Mouse (Mus musculus): ENCODE measurements around the gene Timp3.

Timp3 gene

DNA sequence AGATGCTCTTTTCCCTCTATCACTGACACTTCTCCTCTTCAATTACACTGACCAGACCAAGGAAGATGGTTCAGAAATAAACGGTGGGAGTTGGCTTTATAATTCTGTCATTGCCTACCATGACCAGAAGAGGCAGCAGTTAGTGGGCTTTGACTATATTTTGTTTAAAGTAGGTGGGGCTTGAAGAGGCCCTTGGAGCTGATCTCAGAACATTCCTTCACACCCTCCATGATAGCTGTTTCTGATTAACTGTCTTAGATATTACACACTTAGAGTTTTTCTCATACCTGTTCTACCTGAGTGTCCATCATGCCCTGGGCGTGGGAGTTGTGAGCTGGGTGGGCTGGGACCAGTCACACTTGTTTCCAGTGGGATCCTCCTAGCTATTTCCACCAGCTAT is 28.5 kb downstream of the Timp3 start:
- no peak for DNase-seq (ENCODE audit: low read depth, low spot score)

DNA sequence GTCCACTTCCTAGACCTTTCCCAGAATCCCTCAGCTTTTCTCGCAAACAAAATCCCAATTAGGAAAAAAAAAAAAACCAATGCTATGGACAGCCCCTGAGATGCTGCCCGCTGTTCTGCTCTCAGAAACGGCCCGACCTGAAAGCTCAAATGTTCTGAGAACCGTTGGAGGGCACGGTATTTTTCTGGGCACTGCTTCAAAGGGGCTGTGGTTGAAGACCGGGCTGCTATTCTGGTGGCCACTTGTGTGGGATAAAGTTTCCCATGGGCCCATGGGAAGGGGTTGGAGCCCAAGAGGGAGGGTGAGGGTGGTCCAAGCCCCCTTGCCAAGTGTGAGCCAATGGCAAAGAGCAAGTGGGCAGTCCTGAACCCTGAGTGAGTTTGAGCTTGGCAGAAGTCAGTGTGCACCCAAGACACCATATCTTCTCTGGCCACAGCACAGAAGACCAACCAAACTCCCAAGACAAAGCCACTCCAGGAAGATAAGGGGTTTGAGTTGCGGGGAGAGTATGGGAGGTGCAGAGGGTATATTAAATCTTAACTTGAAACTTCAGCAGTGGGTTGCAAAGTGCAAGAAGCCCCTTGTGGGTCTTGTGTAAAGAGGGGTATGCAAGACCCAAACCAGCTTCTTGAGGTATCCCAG is 29.2 kb downstream of the Timp3 start:
- no peak for DNase-seq (ENCODE audit: low read depth, low spot score)

DNA sequence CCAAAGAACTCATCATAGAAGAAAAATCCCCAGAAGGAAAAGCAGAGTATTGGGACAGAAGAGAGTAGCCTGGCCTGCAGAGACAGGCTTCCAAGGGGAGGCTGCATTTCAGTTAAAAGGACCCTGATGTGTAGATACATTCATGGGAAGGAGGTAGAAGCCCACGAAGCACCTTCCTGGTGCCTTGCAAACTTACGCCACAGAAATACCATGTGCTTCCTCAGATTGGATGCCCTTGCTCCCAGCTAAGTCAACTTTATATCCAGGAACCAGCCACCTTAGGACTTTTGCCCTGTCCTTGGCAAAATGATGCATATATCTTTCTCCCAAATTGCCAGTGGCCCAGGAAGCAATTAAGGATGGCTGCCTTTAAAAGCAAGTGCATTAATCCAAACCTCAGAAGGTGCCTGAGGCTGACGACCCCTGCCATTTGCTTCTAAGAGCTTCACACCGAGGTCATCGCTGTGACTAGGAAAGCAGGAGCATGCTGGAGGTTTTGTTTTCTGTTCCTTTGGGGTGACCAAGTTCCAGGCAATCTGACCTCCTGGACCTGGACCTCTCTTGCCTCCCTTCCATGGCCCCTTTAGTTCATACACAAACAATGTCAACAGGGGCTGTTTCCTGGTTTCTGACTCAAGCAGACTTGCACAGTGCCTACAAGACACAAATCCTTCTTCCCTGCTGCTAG is 31.0 kb downstream of the Timp3 start:
- DNase-seq (ENCODE audit: low read depth, low spot score) = no peak

DNA sequence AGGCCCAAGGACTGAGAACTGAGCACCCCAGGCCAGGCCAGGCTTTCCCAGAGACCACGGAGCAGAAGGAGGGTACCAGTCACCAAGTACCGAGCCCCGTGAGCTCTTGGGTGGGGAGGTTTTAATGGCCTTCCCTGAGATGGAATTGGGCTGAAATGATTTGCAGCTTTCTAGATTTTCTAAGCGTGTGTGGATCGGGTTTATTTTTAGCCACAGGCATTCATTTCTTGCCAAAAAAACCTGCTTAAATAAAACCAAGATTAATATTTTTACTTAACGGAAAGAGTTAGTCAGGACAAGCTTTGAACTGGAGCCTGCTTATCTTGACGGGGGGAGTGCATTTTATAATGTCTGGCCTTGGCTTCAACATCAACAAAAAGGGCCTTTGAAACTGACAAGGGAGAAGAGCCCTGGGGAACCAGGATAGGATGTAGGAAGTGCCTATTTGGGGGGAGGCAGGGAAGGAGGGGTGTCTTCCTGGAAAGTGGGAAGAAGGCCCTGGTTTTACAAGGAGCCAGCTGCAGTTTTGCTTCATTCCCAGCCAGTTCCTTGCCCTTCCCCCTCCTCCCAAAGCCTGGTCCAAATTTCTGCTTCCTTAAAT is 31.6 kb downstream of the Timp3 start:
- no peak for DNase-seq (ENCODE audit: low read depth, low spot score)

DNA sequence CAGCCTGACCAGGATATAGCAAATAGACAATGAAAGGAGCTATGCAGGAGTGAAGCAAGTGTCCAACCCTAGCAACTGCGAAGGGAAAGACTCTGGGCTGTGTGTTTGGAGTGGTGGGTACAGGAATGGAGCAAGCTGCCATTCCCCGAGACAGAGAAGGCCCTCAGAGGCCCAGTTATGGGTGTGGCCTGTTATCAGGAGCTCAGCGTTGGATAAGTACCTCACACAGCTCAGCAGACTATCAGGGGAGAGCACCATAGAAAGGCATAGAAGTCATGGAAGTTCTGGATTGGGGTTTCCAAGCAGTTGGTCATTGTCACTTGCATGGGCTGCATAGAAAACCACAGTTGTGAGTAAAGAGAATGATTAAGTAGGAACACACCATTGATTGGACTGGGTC is 32.8 kb downstream of the Timp3 start:
- DNase-seq (ENCODE audit: low read depth, low spot score) = no peak

DNA sequence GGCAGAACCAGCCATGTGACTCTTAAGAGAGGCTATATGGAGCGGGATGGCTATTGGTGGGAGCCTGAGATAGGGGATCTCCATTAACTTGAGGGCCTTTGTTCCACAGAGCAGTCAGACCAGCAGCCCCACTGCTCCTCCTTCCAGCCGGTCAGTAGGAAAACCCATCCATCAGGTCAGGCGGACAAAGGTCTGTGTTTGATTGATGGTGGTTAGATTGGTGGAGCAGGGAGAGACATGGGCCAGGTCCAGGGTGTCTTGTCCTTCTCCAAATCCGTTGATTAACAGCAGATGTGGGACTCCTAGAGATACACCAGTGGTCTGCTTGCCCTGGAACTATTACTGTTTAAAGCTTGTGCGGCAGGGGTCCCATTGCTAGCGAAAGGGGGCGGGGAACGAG is 34.4 kb downstream of the Timp3 start:
- no peak for DNase-seq (ENCODE audit: low read depth, low spot score)

DNA sequence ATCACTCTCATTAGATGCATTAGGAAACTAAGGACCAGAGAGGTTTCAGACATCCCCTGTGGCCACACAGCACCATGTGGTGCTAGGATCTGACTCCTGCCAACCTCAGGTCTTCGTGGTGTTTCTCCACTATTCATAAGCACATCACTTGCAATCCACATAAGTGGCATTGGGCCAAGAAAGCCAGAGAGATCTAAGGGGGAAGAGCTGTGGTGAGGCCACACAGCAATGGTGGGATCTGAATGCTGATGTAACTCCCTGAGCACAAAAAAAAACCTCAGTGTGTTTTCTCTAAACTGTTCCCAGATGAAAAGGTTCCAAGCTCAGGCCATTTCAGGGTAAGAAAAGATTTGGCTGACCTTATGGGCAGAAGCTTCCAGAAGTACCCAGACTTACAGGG is 36.3 kb downstream of the Timp3 start:
- DNase-seq (ENCODE audit: low read depth, low spot score) = no peak

DNA sequence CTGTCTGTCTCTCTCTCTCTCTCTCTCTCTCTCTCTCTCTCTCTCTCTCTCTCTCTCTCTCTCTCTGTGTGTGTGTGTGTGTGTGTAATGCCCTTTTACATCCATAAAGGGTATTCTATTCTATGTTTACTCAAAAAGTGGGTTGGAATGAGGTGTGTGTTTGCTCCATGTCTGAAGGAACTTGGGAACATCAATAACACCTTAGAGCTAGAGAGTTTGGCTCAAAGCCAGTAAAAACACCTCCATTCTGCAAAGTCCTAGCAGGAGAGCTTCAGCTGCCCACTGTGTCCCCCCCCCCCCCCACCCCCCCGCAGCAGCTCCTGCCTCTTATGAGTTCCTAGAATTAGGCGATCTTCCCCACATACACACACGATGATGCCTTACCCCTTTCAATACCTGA is 37.1 kb downstream of the Timp3 start:
- DNase-seq (ENCODE audit: low read depth, low spot score) = no peak

DNA sequence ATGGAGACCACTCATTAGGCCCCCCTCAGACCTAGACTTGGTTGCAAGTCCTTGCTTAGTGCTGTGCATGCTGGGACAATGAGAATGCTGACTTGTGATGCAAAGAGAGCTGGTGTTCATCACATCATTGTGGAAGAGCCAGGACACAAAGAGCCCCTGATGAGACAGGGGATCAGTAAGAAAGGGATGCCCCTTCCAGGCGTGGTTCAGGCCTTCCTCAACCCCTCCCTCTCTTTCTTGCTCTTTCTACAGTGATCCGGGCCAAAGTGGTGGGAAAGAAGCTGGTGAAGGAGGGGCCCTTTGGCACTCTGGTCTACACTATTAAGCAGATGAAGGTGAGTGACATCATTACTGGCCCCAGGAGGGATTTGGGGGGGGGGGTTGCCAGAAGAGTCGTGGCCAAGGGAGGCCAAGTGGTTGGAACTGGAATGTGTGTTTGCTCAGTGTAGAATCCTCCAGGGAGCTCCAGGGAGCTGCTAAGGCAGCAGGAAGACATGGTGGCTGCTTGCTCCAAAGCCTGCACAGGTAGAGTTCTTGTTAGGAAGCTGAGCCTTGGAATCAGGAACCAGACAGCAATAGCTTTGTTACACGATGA is 38.0 kb downstream of the Timp3 start:
- no peak for DNase-seq (ENCODE audit: low read depth, low spot score)

DNA sequence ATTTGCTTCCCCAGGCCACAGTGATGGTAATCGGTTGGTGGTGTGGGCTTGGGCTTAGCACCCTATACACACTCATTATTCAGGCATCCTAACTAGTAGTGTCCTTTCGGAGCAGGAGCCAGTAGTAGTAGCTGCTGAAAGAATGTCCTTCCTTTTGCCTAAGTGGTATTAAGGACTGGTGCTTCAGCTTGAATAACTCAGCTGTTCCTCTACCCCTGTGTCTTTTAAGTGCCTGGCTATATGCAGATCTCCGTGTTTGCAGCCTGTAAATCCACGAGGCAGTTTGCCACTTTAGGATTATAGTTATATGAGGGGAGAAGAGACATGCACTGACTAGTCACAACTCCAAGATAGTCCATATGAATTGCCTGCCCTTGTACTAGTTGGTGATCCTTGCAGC is 38.9 kb downstream of the Timp3 start:
- DNase-seq (ENCODE audit: low read depth, low spot score) = no peak

DNA sequence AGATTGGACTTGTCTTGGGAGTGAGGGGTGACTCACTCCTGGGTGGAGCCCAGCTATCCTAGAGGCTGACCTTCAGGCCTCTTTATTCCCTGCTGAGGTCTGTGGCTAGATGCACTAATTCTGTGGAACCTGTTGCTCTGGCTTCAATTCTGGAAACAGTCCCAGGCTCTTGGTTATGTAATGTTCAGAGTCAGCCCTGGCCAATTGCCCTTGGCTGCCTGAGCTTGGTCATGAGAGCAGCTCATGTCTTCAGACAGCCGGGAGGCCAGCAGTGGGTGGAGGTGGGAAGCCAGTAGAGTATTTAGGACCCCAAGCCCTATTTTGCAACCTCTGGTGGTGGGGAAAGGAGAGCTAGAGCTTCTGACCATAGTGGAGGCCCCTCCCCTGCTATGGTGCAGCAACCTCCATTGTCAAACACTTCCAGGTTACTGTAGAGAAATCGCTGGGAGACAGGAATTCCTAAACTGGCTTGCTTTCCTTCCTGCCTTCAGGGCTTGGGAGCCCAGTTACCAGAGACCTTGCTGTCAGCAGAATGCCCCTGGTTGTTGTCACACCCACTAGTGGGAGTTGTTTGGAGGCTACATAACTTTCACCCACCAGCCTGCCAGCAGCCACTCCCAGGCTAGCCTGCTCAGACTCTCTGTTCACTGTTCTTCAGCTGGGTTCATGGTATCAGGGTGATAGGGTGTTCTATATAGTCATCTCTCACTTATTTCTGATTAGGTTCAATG is 39.6 kb downstream of the Timp3 start:
- DNase-seq (ENCODE audit: low read depth, low spot score) = no peak

DNA sequence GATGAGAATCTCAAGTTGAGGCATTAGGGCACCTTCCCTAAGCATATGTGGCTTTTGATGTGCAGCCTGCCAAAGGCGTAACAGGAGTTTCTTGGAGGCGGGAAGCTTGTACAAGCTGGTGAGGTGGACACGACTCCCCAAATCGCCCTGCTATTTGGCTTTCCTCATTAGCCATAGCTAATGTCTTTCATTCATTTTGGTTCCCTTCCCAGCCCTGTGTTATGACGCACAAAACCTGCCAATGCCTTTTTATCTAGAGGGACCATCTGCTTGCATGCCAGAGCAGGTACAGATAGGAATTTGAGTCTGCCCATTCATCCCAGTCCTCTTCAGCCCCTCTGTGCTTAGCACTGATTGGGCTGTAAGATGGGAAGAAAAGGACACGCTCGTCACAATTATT is 40.2 kb downstream of the Timp3 start:
- no peak for DNase-seq (ENCODE audit: low read depth, low spot score)

DNA sequence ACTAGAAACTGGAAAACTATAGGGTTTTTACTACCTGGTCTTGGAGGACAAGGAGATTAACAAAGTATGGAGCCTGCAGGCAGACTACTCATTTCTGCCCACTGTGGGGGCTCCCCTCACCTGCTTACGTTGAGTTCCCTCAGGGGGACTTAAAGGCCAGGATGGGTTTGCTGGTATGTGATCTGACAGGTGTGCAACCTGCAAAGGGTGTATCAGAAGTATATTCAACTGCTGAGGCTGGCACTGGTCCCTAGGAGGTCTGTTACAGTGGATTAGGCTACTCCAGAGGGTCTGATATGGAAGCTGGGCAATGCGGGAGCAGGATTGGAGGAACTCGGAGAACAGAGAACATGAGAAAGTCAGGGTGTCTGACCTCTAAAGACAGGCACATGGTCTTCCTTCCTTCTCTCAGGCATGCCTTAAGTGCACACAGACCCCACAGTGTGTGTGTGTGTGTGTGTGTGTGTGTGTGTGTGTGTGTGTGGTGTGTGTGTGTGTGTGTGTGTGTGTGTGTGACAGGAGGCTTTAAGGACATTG is 40.9 kb downstream of the Timp3 start:
- DNase-seq (ENCODE audit: low read depth, low spot score) = no peak

DNA sequence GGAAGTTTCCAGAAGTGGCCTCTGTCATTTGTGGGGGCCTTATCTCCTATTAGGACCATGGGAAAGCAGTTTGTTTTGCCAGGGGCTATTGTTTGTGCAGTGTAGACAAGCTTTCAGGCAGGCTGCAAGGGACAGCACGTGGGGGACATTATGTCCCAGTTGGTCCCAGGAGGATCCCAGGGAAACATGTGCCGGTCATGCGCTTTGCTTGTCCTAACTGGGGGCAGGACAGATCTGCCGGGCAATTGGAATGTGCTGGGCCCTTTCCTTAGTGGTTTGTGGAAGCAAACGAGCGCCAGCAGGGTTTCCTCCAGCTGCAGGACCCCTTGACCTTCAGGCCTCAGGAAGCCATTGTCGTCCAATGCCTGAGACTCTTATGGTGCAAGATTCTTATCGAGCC is 41.4 kb downstream of the Timp3 start:
- DNase-seq (ENCODE audit: low read depth, low spot score) = no peak

DNA sequence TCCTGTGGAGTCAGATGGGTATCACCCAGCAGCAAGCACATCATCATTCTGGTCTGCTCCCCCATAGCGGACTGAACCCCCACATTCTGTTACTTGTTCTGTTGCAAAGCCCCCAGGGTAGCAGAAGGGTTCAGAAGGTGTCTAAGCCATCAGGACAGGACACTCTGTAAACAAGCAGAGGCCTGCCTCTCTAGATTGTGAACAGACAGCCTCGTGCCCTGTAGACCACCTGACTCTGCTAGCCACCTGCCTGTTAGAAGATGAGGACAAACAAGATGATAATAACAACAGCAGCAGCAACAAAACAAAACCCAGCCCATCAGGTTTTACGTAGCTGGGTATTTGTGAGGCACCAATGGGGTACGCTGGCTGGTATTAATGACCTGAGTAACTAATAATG is 42.0 kb downstream of the Timp3 start:
- DNase-seq (ENCODE audit: low read depth, low spot score) = no peak

DNA sequence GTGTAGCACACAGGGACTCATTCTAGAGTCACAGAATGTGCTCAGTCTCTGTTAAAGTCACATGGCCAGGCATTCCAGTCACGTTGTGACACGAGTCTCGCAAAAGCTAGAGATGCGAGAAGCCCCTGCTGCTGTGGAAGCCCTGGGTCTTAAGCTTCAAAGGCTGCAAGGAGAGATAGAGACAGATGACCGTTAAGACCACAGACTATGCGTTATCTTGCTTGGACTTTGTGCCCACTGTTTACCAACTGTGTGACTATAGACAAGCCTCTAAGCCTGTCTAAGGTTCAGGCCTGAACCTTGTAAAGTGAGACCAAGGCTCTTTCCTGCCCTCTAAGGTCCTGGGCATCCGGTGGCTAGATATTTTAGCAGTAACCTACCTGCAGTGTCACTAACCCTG is 42.5 kb downstream of the Timp3 start:
- no peak for DNase-seq (ENCODE audit: low read depth, low spot score)

DNA sequence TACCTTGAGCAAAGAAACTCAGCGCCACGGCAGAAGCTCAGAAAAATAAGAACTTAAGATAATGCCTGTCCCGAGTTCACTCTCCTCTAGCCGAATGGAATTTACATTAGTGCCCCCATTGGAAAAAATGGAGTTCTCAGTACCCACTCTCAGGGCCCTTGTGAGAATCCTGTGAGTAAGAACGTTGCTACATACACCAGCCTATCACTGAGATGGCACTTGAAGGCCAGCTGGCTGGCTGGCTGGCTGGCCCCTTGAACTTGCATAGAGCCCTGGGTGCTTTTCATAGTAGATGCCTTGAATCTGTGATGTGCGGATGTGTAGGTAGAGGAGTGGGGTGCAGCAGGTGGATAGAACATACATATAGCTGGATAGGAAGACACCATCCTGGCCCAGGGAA is 43.2 kb downstream of the Timp3 start:
- DNase-seq (ENCODE audit: low read depth, low spot score) = no peak

DNA sequence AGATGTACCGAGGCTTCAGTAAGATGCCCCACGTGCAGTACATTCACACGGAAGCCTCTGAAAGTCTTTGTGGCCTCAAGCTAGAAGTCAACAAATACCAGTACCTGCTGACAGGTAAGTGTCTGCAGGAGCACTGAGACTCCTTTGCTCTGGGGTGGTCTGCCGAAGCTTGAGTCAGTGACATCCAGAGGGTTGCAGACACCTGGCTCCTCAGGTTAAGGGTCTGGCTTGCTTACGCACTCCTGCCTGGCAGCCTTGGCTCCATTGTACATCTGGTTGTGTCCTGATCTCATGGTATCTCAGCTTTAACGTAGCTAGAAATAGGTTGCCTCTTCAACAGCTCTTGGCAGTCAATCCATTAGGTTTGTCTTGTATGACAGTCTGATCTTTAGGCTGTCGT is 43.8 kb downstream of the Timp3 start:
- no peak for DNase-seq (ENCODE audit: low read depth, low spot score)

DNA sequence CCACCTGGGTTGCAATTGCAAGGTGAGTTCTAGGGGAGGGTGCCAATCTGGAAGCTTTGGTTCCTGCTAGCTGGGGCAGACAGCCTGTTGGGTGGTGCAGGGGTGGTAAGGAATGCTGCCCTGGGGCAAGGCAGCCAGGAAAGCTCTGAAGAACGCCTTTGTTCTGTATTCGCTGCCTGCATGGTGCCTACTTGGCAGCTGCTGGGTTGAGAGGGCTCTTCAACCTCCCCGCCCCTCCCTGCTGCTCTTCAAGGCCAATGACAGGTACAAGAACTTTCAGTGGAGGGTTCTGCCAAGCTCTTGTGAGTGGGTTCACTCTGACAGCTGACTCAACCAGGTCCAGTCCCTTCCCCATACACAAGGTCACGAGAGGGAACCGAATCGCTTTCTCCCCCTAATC is 44.5 kb downstream of the Timp3 start:
- no peak for DNase-seq (ENCODE audit: low read depth, low spot score)

DNA sequence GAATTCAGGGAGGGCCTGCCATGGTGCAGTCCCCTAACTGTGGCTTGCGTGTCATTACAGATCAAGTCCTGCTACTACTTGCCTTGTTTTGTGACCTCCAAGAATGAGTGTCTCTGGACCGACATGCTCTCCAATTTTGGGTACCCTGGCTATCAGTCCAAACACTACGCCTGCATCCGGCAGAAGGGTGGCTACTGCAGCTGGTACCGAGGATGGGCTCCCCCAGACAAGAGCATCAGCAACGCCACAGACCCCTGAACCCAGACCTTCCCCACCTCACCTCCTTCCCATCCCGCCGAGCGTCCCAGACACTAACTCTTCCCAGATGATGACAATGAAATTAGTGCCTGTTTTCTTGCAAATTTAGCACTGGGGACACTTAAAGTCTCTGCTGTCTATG is 45.5 kb downstream of the Timp3 start:
- DNase-seq (ENCODE audit: low read depth, low spot score) = no peak

DNA sequence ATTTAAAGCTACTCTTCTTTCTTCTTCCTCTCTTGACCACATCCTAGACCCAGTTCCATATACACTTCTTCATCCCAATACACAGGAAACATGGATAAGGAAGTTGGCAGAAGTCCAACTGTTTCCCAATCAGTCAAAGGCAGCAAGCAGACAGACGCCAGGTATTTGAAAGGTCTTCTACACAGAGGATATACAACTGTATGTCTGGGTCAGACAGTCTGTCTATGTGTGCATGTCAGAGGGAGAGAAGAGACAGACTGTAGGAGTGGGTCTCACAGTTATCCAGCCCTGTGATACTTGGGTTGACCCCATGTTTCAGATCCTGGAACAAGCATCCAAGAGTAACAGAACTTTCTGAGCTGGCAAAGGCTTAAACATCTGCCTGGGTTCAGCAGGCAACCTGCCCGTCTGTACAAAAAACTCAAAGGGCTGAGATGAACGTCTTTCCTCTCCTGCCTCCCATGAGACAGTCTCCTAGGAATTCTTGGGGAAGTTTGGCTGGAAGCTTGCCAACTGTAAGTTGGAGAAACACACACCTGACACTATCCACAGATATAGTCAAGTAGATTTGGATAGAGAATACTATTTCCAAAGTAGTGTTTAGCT is 46.2 kb downstream of the Timp3 start:
- DNase-seq (ENCODE audit: low read depth, low spot score) = no peak

DNA sequence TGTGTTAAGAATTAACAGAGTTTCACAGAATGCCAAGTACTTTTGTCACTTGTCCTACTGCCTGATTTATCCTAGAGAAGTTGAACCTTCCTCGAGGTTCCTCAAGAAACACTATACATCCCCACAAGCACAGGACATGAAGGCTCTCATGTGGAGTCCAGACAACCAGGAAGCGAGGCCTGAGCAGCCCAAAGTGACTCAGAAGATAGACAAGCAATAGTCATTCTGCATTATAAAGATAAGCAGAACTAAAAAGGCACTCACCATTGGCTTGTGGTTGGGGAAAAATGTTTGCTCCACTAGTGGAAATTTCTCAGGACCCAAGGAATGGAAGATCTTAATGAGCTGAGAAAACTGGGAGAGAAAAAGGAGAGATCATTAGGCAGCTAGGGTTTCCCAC is 51.1 kb downstream of the Timp3 start:
- no peak for DNase-seq (ENCODE audit: low read depth, low spot score)

Data from CD4-positive, CD25-positive, alpha-beta regulatory T cell, adult 2 months (primary cell).